Mouse (Mus musculus): ENCODE data around the gene Rabl6.

Rabl6 gene

DNA sequence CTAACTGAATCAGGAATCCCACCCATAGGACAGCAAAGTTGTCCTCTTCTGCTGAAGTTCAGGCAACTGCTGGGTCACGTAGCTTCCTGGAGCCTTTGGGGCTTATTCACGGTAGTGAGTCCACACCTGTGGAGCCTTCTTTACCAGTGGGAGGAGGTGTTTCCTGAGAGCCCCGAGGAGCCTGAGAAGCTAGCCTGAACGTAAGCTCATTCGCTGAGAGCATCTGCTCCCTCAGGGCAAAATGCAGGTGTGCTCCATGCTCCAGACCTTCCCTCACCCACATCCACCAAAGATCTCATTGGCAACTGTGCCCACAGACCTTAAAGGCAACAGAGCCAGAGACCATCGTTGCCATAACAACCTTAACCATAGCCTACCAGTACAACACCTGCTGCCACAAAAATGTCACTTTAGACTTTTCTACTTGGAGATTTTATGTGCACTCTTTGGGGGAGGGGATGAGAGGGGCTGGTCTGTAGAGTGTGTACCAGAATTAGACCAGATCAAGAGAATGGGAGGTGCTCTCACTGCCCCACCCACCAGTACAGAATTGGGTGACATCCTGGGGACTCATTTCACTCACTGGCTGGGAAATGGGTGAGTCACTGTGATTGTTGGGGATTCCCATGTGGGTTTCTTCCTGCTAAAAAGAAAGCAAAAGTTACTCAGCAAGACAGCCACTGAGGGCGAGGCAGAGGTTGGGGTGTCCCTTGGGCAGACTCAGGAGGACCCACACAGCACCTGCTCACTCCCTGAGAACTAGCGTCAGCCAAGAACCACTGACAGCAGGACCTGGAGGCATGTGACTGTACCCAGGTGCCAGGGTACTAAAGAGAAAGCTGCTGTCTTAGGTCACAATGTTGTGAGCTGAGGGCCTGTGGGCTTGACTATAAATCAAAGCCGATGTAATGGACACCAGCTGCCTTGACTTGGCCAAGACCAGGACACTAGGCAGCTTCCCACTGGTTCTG lies 59.0 kb downstream of the Rabl6 start:
- DNase-seq (ENCODE audit: low read depth, low spot score), result no peak

DNA sequence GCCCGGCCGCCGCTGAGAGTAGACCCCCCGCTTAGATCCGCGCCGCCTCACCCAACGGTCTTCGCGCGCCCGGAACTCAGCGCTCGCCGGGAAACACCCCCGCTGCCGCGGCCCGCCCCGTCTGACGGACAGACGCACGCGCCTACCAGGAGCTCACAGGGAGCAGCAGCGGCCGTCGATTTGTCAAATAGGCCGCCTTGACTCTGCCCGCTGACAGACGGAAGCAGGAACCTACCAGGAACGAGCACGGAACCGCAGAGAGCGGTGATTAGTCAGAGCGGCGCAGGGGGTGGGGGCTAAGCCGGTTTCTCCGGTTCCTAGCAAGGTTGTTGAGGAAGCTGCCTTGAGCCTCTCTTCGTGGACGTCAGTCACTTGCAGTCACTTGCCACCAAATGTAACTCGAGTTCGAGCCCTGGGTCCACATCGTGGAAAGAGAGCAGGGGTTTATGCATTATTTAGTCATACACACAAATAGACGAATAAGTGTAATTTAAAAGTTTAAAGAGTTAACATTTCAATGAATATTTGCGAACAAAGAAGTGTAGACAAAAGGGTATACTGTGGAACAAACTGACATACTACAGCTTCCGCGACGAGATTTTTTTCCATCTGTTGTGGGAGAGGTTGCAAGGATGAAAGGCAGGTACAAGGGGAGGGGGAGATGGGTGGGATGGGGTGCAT lies 61.4 kb downstream of the Rabl6 start, which contains the start of gene Traf2:
Gene Traf2 (minus strand): TSS at position 130 of the 681 bp plus-strand sequence.
- peak; percentile 96 for DNase-seq (ENCODE audit: low read depth, low spot score)

DNA sequence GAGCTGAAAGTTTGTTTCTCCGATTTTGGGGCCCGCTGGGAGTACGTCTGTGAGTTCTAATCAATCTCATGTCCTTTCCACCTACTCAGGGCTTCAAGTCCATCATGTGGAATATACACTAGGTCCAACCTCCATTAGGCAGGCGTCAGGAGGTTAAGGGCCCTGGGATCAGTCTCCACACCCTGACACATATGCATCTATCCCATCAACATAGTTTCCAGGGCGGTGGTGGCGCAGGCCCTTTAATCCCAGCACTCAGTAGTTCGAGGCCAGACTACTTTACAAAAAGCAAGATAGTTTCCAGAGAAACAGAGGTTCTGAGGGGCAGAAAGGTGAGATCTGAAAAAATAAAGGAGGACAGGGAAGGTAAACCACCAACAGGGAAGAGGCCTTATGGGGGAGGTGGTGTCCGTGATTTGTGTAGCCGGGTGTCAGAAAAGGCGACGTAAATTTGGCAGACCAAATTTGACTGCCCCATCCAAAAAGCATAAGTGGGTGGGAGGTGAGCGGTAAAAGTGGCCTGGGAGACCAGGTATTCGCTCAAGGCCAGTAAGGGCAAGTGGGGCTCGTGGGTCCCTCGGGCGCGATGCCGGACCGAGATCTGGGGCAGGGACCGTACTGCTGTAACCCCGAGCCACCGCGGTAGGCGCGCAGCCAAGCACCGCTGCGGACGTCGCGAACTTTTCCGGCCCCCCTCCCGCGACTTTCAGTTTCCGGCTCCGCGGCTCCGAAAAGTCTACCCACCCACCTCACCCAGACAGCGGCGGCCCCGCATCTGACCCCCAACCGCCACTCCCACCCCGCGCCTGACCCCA lies 62.1 kb downstream of the Rabl6 start:
- DNase-seq (ENCODE audit: low read depth, low spot score), result no peak

DNA sequence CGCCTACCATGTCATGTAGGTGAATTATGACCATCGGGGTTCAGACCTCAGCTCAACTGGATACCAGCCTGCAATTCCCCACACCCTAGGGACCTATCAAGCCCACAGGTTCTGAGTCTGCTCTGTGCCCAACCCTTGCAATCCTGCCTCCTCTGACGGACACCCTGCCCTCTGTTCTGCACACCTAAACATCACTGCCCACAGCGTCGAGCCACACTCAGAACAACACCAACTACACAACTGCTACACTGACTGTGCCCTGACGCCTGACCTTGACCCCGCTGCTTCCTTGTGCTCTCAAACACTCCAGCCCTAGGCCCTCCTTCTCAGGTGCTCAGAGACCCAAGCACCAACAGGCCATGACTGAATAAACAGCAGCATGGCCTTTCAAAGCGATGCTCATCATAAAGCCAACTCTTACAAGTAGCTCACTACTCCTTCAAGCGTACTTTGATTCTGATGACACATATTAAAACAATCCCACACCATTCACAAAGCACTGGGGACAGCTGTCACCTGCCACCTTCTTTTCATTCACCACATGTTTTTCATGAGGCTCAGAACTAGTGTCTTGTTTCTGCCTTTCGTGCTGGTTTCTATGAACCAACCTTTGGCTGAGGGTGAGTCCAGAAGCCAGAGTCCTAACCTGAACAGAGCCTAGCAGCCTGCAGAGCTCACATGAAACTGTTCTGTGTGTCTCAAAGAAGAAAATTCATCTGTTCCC lies 66.5 kb downstream of the Rabl6 start:
- DNase-seq (ENCODE audit: low read depth, low spot score), result no peak

DNA sequence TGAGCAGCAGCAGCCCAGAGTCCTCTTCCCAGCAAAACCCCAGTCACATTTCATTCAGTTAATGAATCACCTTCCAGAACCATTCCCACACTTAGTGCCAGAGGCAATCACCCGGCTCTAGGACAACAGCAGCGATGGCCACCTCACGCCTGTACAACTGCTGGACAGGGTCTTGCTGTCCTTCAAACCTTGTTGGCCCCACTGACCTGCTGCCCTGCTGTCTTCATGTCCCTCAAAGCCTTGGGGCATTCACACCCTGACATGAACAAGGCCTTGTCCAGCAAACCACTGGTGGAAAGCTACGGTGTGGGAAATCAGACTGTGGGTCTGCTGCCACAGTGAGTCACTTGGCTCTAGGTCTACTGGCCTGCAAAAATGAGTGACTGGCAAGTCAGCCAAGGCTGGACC lies 67.8 kb downstream of the Rabl6 start:
- DNase-seq (ENCODE audit: low read depth, low spot score), result no peak

- no peak for DNase-seq (ENCODE audit: low read depth, low spot score)
Observed at GRCm38 (mm10) chr2:25536531-25536930, 71.8 kb downstream of the Rabl6 start.

DNA sequence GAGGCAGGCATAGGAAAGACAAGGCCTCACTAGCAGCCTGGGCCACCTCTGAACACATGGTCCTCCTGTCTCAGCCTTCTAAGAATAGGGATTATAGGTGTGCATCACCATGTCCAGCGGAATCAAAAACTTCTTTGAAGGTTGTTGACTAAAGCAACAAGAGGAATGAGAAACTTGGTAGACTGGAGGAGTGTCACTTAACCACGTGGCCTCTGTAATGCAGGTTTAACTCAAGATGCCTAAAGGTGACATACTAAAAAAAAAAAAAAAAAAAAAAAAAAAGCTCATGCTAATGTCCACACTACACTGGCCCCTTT lies 73.5 kb downstream of the Rabl6 start:
- no peak for DNase-seq (ENCODE audit: low read depth, low spot score)

DNA sequence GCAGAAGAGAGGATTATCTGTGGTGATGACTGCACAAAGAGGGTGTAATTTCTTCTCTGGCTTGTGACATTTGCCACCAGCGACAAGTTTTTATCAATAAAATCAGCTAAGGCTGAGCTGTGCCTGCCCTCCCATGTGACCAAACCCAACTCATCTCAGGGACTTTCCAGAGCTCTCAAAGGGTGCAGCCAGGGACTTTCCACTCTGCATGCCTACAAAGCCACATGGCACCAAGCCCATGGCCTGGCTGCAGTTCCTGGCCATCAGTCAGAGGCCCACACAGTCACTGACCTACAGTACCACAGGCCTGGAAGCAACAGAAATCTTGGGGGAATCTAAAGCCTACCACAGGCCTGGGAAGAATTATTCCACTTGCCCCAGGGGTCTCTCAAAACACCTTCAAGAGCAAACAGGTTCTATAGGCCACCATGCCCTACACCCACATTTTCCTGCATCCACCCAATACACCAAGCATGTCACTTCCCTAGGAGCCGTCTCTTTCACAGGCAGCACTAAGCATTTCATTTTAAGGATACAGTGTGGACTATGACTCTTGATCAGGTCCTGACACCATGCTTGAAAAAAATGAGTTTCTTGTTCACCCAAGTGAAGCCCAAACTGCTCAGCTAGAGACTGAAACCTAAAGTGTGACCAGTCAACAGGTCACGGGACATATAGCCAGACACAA lies 74.0 kb downstream of the Rabl6 start:
- DNase-seq (ENCODE audit: low read depth, low spot score), result no peak

DNA sequence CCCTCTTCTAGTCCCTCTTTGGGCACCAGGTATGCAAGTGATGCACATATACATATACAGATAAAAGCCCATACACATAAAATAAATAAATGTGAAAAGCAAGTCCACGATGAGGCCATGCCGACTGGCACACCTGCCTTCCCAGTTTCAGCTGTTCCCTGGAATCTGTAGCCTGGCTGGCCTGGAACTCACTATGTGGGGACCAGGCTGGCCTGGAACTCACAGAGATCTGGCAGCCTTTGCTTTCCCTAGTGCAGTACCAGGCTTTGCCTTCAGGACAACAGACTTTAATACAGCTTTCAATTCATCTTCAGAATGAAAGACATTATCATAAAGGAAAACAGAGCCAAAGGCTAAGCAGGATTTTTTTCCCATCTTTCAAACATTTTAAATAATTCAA lies 74.6 kb downstream of the Rabl6 start:
- DNase-seq (ENCODE audit: low read depth, low spot score), result no peak

Data from retina, postnatal 7 days (tissue).